Mouse (Mus musculus): ENCODE measurements around the gene Kmt2d. TPM values are rescaled to one million over a fixed set of nuclear protein-coding genes. Genes with fewer than 3 reads are reported as not detected.

The Kmt2d gene
- total and polyA plus RNA-seq, 3 experiments, result 4.8 to 22.7 (median 14.1) TPM

DNA sequence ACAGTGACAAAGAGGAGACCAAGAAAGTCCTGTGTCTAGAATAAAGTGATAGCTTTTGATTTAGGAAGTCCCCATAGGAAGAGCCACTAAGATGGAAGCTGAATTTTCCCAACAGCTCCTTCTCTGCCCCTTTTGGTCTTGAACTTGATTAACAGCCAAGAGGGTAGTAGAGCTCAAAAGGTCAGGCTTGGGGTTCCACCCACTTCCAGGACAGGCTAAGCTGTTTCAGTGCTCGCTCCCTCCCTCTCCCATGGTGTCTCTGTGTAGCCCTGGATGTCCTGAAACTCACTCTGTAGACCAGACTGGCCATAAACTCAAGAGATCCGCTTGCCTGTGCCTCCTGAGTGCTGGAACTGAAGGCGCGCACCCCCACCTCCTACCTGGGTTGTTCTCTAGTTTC, 45.0 kb upstream of the Kmt2d start:
- Histone ChIP-seq H3K4me2 (ENCODE audit: insufficient read depth, low read depth, poor library complexity, severe bottlenecking) (no peak overlapping the region), H3K4me1 (ENCODE audit: control insufficient read depth in 1 of 2, insufficient read depth in 2 of 2) (peaks cover 5 to 25% of the 10 kb centered on the region in 2 experiments), H3K27ac (ENCODE audit: insufficient read depth, low read depth) (no peak overlapping the region), H3K36me3 (replicated peaks in 1 of 2; ENCODE audit: control insufficient read depth in 1 of 2, insufficient read depth in 1 of 2, low read length in 1 of 2) (peaks cover 24 to 43% of the 10 kb centered on the region in 2 experiments), H3K79me2 (replicated peaks; ENCODE audit: control insufficient read depth, extremely low read depth, insufficient read depth, poor library complexity, severe bottlenecking) (peaks cover 12% of the 10 kb centered on the region; the same call in 1 of the 2 replicates), H3K27me3 (replicated peaks) (no peaks in the 10 kb centered on the region), H3K9me3 (replicated peaks; ENCODE audit: low read length) (no peaks in the 10 kb centered on the region), H3K9ac (ENCODE audit: insufficient read depth, low read depth) (no peak overlapping the region), H3K4me3 (replicated peaks in 1 of 3; ENCODE audit: low read depth in 2 of 3, low read length in 2 of 3, poor library complexity in 1 of 3) (no peak overlapping the region)
- no peak for DNase-seq (ENCODE audit: extremely low read depth)
- dilution Hi-C loops (cut with MboI; ENCODE audit: extremely low pct_ligation_motif_present, extremely low pct_unique_long_range_greater_than_20kb, low sequenced_read_pairs), result no loop called here
- in situ Hi-C loops (cut with MboI; ENCODE audit: low pct_ligation_motif_present, low pct_unique_long_range_greater_than_20kb, low sequenced_read_pairs), result loop anchor here (5.0 kb wide), 1 partner anchor 1499 kb away; no protein-coding TSS in a partner anchor
- TF ChIP-seq NELFE (IDR thresholded peaks at IDR 0.05; ENCODE audit: low read depth, low read length), result no peak
- no peak for TF ChIP-seq NRF1 (IDR thresholded peaks at IDR 0.05; ENCODE audit: low read depth, low read length)
- TF ChIP-seq KAT2A (IDR thresholded peaks at IDR 0.05; ENCODE audit: insufficient replicate concordance, low read length), result no peak
- no peak for TF ChIP-seq TBP (conservative IDR thresholded peaks at IDR 0.05; ENCODE audit: low read depth, low read length)
- TF ChIP-seq ZNF384 (IDR thresholded peaks at IDR 0.05; ENCODE audit: low read depth, low read length), result no peak
- TF ChIP-seq ZKSCAN1 (IDR thresholded peaks at IDR 0.05; ENCODE audit: borderline replicate concordance, low read depth, low read length), result no peak
- TF ChIP-seq TCF12 (IDR thresholded peaks at IDR 0.05; ENCODE audit: low read depth, low read length), result no peak
- no peak for TF ChIP-seq CHD1 (IDR thresholded peaks at IDR 0.05; ENCODE audit: low read depth, low read length)
- no peak for TF ChIP-seq ETS1 (conservative IDR thresholded peaks at IDR 0.05; ENCODE audit: low read depth, low read length)
- no peak for TF ChIP-seq MAX (IDR thresholded peaks at IDR 0.05; ENCODE audit: low read length)
- no peak for TF ChIP-seq RCOR1 (conservative IDR thresholded peaks at IDR 0.05; ENCODE audit: low read depth, low read length)
- no peak for TF ChIP-seq RAD21 (IDR thresholded peaks at IDR 0.05; ENCODE audit: low read depth, low read length)
- TF ChIP-seq USF1 (IDR thresholded peaks at IDR 0.05; ENCODE audit: low read depth, low read length), result no peak
- no peak for TF ChIP-seq POLR2AphosphoS2 (IDR thresholded peaks at IDR 0.05; ENCODE audit: low read depth, low read length)
- no peak for TF ChIP-seq JUND (conservative IDR thresholded peaks at IDR 0.05; ENCODE audit: low read depth, low read length)

DNA sequence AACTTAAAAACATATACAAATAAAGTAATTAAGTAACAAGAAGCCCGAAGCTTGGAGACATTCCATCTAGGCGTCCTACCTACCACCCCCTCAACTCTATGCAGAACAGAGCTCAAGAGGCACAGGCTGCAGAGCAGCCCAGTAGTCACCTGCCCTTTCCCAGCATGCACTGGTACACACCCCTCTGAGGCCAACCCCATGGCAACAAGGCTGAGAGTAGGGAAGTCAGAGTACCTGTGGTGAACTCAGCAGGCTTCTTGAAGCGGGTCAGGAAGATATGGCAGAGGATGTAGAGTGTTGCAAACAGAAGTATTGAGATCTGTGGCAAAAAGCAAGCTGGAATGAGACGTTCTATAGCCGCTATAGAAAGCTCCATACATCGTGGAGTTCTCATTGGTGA, 43.9 kb upstream of the Kmt2d start:
- H3K27ac ChIP-seq (ENCODE audit: insufficient read depth, low read depth), result no peak overlapping the region
- H3K27me3 ChIP-seq (replicated peaks), result no peaks in the 10 kb centered on the region
- TF ChIP-seq JUN (IDR thresholded peaks at IDR 0.05; ENCODE audit: insufficient read depth, low read depth, low read length), result no peak
- no peak for TF ChIP-seq E2F4 (IDR thresholded peaks at IDR 0.05; ENCODE audit: insufficient replicate concordance, low read depth, low read length)
- TF ChIP-seq MAX (IDR thresholded peaks at IDR 0.05; ENCODE audit: low read length), result no peak
- TF ChIP-seq SIN3A (IDR thresholded peaks at IDR 0.05; ENCODE audit: low read length), result no peak
- no peak for TF ChIP-seq RCOR1 (conservative IDR thresholded peaks at IDR 0.05; ENCODE audit: low read depth, low read length)
- TF ChIP-seq SMC3 (IDR thresholded peaks at IDR 0.05; ENCODE audit: low read depth, low read length), result no peak
- no peak for TF ChIP-seq CHD1 (IDR thresholded peaks at IDR 0.05; ENCODE audit: low read depth, low read length)
- no peak for TF ChIP-seq POLR2A (IDR thresholded peaks at IDR 0.05; ENCODE audit: low read depth, low read length)
- DNase-seq (ENCODE audit: extremely low read depth), result no peak
- H3K4me3 ChIP-seq (replicated peaks in 1 of 3; ENCODE audit: low read depth in 2 of 3, low read length in 2 of 3, poor library complexity in 1 of 3), result no peak overlapping the region
- peaks cover 5 to 25% of the 10 kb centered on the region in 2 experiments for H3K4me1 ChIP-seq (ENCODE audit: control insufficient read depth in 1 of 2, insufficient read depth in 2 of 2)
- peaks cover 12% of the 10 kb centered on the region; the same call in 1 of the 2 replicates for H3K79me2 ChIP-seq (replicated peaks; ENCODE audit: control insufficient read depth, extremely low read depth, insufficient read depth, poor library complexity, severe bottlenecking)
- dilution Hi-C loops (cut with MboI; ENCODE audit: extremely low pct_ligation_motif_present, extremely low pct_unique_long_range_greater_than_20kb, low sequenced_read_pairs), result no loop called here
- H3K9me3 ChIP-seq (replicated peaks; ENCODE audit: low read length), result no peaks in the 10 kb centered on the region
- no peak overlapping the region for H3K9ac ChIP-seq (ENCODE audit: insufficient read depth, low read depth)
- peaks cover 28 to 48% of the 10 kb centered on the region in 2 experiments for H3K36me3 ChIP-seq (replicated peaks in 1 of 2; ENCODE audit: control insufficient read depth in 1 of 2, insufficient read depth in 1 of 2, low read length in 1 of 2)
- H3K4me2 ChIP-seq (ENCODE audit: insufficient read depth, low read depth, poor library complexity, severe bottlenecking), result no peak overlapping the region
- in situ Hi-C loops (cut with MboI; ENCODE audit: low pct_ligation_motif_present, low pct_unique_long_range_greater_than_20kb, low sequenced_read_pairs), result loop anchor here (5.0 kb wide), 1 partner anchor 1498 kb away; no protein-coding TSS in a partner anchor
